Mouse (Mus musculus) bone marrow macrophage, adult 2 months (primary cell): ENCODE measurements around the gene Tent4a. TPM values are rescaled to one million over a fixed set of nuclear protein-coding genes. Genes with fewer than 3 reads are reported as not detected.

Source experiments
- H3K27ac ChIP-seq: 2 replicates; pipeline ENCODE4 v1.5.1; 2012; ENCODE audit warnings: low read depth, low read length; ENCODE audit not compliant: insufficient read depth
- H3K4me1 ChIP-seq: 2 replicates; pipeline ENCODE4 v1.6.1; 2012; ENCODE audit warnings: low read length; ENCODE audit not compliant: control insufficient read depth, insufficient read depth
- H3K4me3 ChIP-seq: 2 replicates; pipeline ENCODE4 v1.5.1; 2012; ENCODE audit warnings: mild to moderate bottlenecking, low read length, moderate library complexity; ENCODE audit not compliant: insufficient read depth
- CTCF ChIP-seq: IDR thresholded peaks from 2 replicates; pipeline ENCODE4 v1.5.1; 2012; ENCODE audit warnings: low read depth, mild to moderate bottlenecking, low read length, moderate library complexity
- POLR2A ChIP-seq: IDR thresholded peaks from 2 replicates; pipeline ENCODE4 v1.6.1; 2012; ENCODE audit warnings: mild to moderate bottlenecking, low read depth, low read length, borderline replicate concordance
- polyA plus RNA-seq: library from polyadenylated mRNA; stranded (reverse); fragments of >200 nt; gene quantifications from 2 replicates; pipeline ENCODE4 v1.2.4, GENCODE M21; 2012; ENCODE audit not compliant: missing spikeins, insufficient read depth, insufficient read length

Tent4a gene
- polyA plus RNA-seq, 1 experiment: 15.0 TPM

GRCm38 (mm10) chr13:69524158-69524530 lies 10.3 kb downstream of the Tent4a start:
- Histone ChIP-seq H3K27ac (no peak overlapping the region), H3K4me3 (no peak overlapping the region), H3K4me1 (peaks cover 31% of the 10 kb centered on the region)
- TF ChIP-seq CTCF (no peak), POLR2A (no peak)

GRCm38 (mm10) chr13:69523444-69524157 lies 10.8 kb downstream of the Tent4a start:
- peaks cover 30% of the 10 kb centered on the region for H3K4me1 ChIP-seq
- TF ChIP-seq CTCF (no peak), POLR2A (no peak)
- no peak overlapping the region for H3K27ac ChIP-seq
- no peak overlapping the region for H3K4me3 ChIP-seq

GRCm38 (mm10) chr13:69522161-69522791 lies 12.1 kb downstream of the Tent4a start:
- no peak overlapping the region for H3K4me3 ChIP-seq
- no peak for TF ChIP-seq POLR2A
- no peak for TF ChIP-seq CTCF
- H3K4me1 ChIP-seq: peaks cover 31% of the 10 kb centered on the region
- no peak overlapping the region for H3K27ac ChIP-seq

- Histone ChIP-seq H3K27ac (no peak overlapping the region), H3K4me1 (peaks cover 20% of the 10 kb centered on the region), H3K4me3 (no peak overlapping the region)
- no peak for TF ChIP-seq CTCF
- no peak for TF ChIP-seq POLR2A
These were observed 15.3 kb downstream of the Tent4a start for GRCm38 (mm10) chr13:69519137-69519536.

- no peak overlapping the region for H3K4me3 ChIP-seq
- TF ChIP-seq POLR2A: no peak
- no peak for TF ChIP-seq CTCF
- no peak overlapping the region for H3K27ac ChIP-seq
- H3K4me1 ChIP-seq: peaks cover 20% of the 10 kb centered on the region
These were observed 17.0 kb downstream of the Tent4a start for GRCm38 (mm10) chr13:69517445-69517844.

GRCm38 (mm10) chr13:69515091-69515490 lies 19.3 kb downstream of the Tent4a start:
- Histone ChIP-seq H3K4me1 (peaks cover 20% of the 10 kb centered on the region), H3K27ac (no peak overlapping the region), H3K4me3 (no peak overlapping the region)
- no peak for TF ChIP-seq CTCF
- TF ChIP-seq POLR2A: no peak

- TF ChIP-seq CTCF: no peak
- no peak for TF ChIP-seq POLR2A
- no peak overlapping the region for H3K27ac ChIP-seq
- H3K4me1 ChIP-seq: no peaks in the 10 kb centered on the region
- H3K4me3 ChIP-seq: no peak overlapping the region
These were observed 24.8 kb downstream of the Tent4a start for GRCm38 (mm10) chr13:69509391-69510244.

- no peak overlapping the region for H3K27ac ChIP-seq
- no peak overlapping the region for H3K4me3 ChIP-seq
- no peaks in the 10 kb centered on the region for H3K4me1 ChIP-seq
- TF ChIP-seq CTCF (no peak), POLR2A (no peak)
These were observed 26.8 kb downstream of the Tent4a start for GRCm38 (mm10) chr13:69507666-69508065.

GRCm38 (mm10) chr13:69506341-69507086 lies 27.9 kb downstream of the Tent4a start:
- Histone ChIP-seq H3K4me3 (no peak overlapping the region), H3K27ac (no peak overlapping the region), H3K4me1 (no peaks in the 10 kb centered on the region)
- TF ChIP-seq POLR2A (no peak), CTCF (no peak)
